Mouse (Mus musculus) G1E (cell line): Measurements from ENCODE around the gene Sapcd1. TPM values are rescaled to one million over a fixed set of nuclear protein-coding genes. Genes with fewer than 3 reads are reported as not detected.

Experiments
- ATAC-seq: 2 replicates; pipeline ENCODE4 v1.8.0; 2016; ENCODE audit warnings: mild to moderate bottlenecking; ENCODE audit not compliant: insufficient number of reproducible peaks, poor library complexity, low FRiP score, severe bottlenecking; ENCODE audit errors: extremely low read depth
- DNase-seq: peaks from one replicate; pipeline ENCODE4 v3.0.0; 2012; ENCODE audit warnings: low spot score
- H3K27me3 ChIP-seq: 2 replicates; pipeline ENCODE4 v1.6.1; 2012; ENCODE audit warnings: mild to moderate bottlenecking, low read length, inconsistent platforms; ENCODE audit not compliant: insufficient read depth
- H3K36me3 ChIP-seq: replicated peaks from 2 replicates; pipeline ENCODE3; 2012; ENCODE audit warnings: mild to moderate bottlenecking, inconsistent platforms
- H3K4me1 ChIP-seq: 2 replicates; pipeline ENCODE4 v1.6.1; 2012; ENCODE audit warnings: low read depth, low read length, inconsistent platforms, mixed read lengths; ENCODE audit not compliant: insufficient read depth
- H3K4me3 ChIP-seq: 2 replicates; pipeline ENCODE4 v1.5.1; 2012; ENCODE audit warnings: low read depth, mild to moderate bottlenecking, inconsistent platforms, low read length, moderate library complexity, mixed read lengths
- H3K9me3 ChIP-seq: replicated peaks from 2 replicates; pipeline ENCODE4 v1.6.1; 2012; ENCODE audit warnings: inconsistent platforms
- CTCF ChIP-seq: IDR thresholded peaks from 2 replicates; pipeline ENCODE4 v1.5.1; 2012; ENCODE audit warnings: low read depth, low read length, inconsistent platforms, mixed read lengths
- GATA1 ChIP-seq: IDR thresholded peaks from 2 replicates; pipeline ENCODE4 v1.6.1; 2012; ENCODE audit warnings: borderline replicate concordance, low read length, inconsistent platforms, mixed read lengths
- GATA2 ChIP-seq: IDR thresholded peaks from 2 replicates; pipeline ENCODE4 v1.6.1; 2012; ENCODE audit warnings: low read depth, low read length, inconsistent platforms, borderline replicate concordance
- POLR2AphosphoS5 ChIP-seq: IDR thresholded peaks from 2 replicates; pipeline ENCODE4 v1.6.1; 2012; ENCODE audit warnings: low read depth, low read length, inconsistent platforms; ENCODE audit not compliant: insufficient replicate concordance
- TAL1 ChIP-seq: conservative IDR thresholded peaks from 2 replicates; pipeline ENCODE4 v1.6.1; 2012; ENCODE audit warnings: low read depth, low read length, inconsistent platforms, mixed read lengths
- polyA plus RNA-seq: library from polyadenylated mRNA; stranded (reverse); fragments of >175 nt; gene quantifications from 2 replicates; pipeline ENCODE4 v1.2.3, GENCODE M21; 2012
- total RNA-seq, 2 experiments: library from RNA; stranded (forward) in 1 of 2; stranded (reverse) in 1 of 2; fragments of 200-1000 nt in 1 of 2; fragments of >200 nt in 1 of 2; fragmentation: Nextera tagmentation in 1 of 2; gene quantifications; 2 replicates each; pipeline ENCODE4 v1.2.3; 2014 to 2017

Sapcd1 gene
- total and polyA plus RNA-seq, 3 experiments, result 35.3 to 156 (median 90.0) TPM

DNA sequence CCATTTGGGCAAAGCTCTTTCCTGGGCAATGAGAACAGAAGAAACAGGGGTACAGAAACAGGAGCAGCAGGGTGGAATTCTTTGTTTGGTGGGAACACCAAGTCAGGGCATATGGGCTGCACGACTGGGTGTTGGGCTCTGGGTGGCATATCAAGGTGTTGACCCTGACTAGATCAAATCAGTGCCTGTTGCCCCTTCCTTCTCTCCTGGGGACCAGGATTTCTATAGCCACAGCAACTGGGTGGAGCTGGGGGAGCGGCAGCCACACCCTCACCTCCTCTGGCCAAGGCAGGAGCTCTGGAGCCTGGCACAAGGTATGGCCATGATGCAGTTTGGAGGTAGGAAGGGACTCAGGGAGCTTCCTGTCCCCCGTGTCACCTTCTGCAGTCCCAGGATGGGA, 9.6 kb downstream of the Sapcd1 start:
- peaks cover 94% of the 10 kb centered on the region for H3K4me1 ChIP-seq
- no peak for TF ChIP-seq TAL1
- TF ChIP-seq POLR2AphosphoS5, result no peak
- TF ChIP-seq GATA1, result no peak
- no peaks in the 10 kb centered on the region; the same call in 1 of the 2 replicates for H3K27me3 ChIP-seq
- H3K9me3 ChIP-seq, result no peaks in the 10 kb centered on the region
- ATAC-seq (no peak), DNase-seq (no peak)
- H3K4me3 ChIP-seq, result no peak overlapping the region
- H3K36me3 ChIP-seq, result peaks cover 70% of the 10 kb centered on the region

DNA sequence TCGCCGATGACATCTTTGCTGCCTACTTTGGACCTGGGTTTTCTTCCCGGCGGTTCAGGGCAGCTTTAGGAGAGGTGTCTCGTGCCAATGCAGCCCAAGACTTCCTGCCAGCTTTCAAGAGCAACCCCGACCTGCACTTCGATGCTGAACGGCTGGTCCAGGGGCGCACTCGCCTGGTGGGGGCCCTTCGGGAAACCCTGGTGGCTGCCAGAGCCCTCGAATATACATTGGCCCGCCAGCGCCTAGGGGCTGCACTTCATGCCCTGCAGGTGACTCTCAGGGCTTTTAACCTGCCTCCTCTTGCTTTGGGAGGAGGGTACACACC, 10.1 kb downstream of the Sapcd1 start:
- DNase-seq (no peak), ATAC-seq (no peak)
- no peaks in the 10 kb centered on the region; the same call in 1 of the 2 replicates for H3K27me3 ChIP-seq
- no peak overlapping the region for H3K4me3 ChIP-seq
- TF ChIP-seq GATA2 (no peak), POLR2AphosphoS5 (0 out of 2 replicates have a peak, but pooled peaks have one; percentile 1)
- peaks cover 72% of the 10 kb centered on the region for H3K36me3 ChIP-seq
- no peaks in the 10 kb centered on the region for H3K9me3 ChIP-seq
- H3K4me1 ChIP-seq, result peaks cover 94% of the 10 kb centered on the region

DNA sequence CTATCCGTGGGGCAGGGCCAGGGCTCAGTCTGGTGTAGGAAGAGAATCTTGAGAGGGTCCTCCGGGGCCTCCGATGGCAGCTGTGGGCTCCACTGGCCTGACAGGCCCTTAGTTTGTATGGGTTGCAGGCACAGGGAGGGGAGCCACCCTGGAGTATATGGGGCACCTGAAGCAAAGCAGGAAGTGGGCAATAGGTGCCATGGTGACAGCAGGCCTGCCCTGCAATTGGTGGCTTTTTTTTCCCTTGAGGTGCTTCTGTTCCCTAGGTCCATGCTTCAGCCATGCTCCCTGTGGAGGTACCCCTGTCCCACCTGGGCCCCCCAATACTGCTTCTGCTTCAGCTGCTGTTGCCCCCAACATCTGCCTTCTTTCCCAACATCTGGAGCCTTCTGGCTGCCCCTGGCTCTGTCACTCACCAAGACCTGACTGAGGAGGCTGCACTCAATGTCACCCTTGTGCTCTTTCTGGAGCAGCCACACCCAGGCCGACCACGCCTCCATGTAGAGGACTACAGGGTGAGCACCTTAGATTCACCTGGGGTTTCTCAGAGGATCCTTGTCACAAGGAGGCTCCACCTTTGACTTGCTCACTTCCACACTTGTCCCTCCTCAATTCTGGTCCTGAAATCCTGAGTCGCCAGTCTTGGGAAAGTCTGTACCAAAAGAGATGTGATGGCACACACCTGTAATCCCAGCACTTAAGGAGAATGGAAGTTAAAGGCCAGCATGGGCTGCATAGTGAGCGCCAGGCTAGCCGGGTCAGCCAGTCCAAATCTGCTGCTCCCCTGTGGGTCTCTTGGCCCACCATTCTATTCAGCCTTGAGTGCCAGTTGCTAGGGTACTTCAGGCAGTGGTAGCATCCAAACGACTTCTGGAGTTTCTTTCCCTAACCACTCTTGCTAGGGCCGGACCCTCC, 10.8 kb downstream of the Sapcd1 start:
- peaks cover 94% of the 10 kb centered on the region for H3K4me1 ChIP-seq
- no peak for ATAC-seq

DNA sequence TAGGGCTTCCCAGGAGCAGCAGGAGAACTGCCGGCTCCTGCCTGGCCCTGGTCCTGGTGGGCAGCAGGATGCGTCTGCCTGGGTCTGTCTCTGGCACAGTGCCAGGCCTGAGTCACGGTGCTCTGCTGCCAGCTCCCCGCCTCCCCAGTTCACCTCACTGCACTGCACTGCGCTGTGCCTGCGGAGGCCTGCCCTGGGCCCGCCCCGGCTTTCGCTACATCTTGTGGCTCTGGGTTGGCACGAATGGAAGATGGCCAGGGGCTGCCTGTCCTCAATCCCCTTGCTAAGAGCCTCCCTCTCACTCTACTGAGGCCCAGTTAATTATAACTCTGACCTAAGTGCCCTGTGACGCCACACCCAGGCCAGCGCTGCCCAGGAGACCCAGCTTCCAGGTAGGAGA, 11.4 kb downstream of the Sapcd1 start, which contains the start of gene Vwa7:
Gene Vwa7, plus strand, starts transcription at position 204 of the 400 bp plus-strand sequence.
- Histone ChIP-seq H3K4me3 (peak within 1 kb of the TSS; percentile 49; the same call in 1 of the 2 replicates), H3K4me1 (peaks cover 94% of the 10 kb centered on the region), H3K27me3 (no peaks in the 10 kb centered on the region; the same call in 1 of the 2 replicates), H3K36me3 (peaks cover 84% of the 10 kb centered on the region), H3K9me3 (no peaks in the 10 kb centered on the region)
- TF ChIP-seq GATA2 (no peak), GATA1 (no peak), CTCF (no peak), POLR2AphosphoS5 (no peak), TAL1 (no peak)
- ATAC-seq (no peak), DNase-seq (peak; percentile 28)

More for the DNA sequence above, 10.8 kb downstream of the Sapcd1 start:
- Histone ChIP-seq H3K27me3 (no peaks in the 10 kb centered on the region; the same call in 1 of the 2 replicates), H3K4me3 (peak overlapping the region; percentile 14; the same call in 1 of the 2 replicates), H3K36me3 (peaks cover 77% of the 10 kb centered on the region), H3K9me3 (no peaks in the 10 kb centered on the region)
- no peak for DNase-seq
- TF ChIP-seq TAL1 (no peak), GATA1 (no peak), GATA2 (no peak), CTCF (no peak), POLR2AphosphoS5 (peak; percentile 20; the same call in 1 of the 2 replicates)

DNA sequence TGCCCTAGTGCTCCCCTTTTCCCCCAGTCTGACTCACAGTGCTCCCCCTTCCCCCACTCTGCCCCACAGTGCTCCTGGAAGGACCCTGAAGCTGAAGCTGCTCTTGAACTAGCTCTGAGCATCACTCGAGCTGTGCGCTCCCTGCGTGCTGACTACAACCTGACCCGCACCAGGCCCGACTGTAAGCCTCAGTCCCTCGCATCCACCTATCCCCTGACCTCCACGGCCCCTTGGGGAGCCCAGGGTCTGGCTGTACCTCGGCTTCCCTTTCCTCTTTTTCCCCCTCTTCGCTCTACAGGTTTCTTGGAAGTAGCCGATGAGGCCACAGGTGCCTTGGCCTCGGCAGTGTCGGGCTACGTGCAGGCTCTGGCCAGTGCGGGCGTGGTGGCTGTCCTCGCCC, 12.5 kb downstream of the Sapcd1 start:
- H3K36me3 ChIP-seq, result peaks cover 94% of the 10 kb centered on the region
- H3K4me3 ChIP-seq, result peak overlapping the region; percentile 49; the same call in 1 of the 2 replicates
- H3K9me3 ChIP-seq, result no peaks in the 10 kb centered on the region
- no peaks in the 10 kb centered on the region; the same call in 1 of the 2 replicates for H3K27me3 ChIP-seq
- peaks cover 94% of the 10 kb centered on the region for H3K4me1 ChIP-seq
- TF ChIP-seq GATA1, result no peak
- TF ChIP-seq CTCF, result no peak
- no peak for TF ChIP-seq GATA2
- no peak for TF ChIP-seq POLR2AphosphoS5
- no peak for TF ChIP-seq TAL1
- ATAC-seq (no peak), DNase-seq (no peak)

DNA sequence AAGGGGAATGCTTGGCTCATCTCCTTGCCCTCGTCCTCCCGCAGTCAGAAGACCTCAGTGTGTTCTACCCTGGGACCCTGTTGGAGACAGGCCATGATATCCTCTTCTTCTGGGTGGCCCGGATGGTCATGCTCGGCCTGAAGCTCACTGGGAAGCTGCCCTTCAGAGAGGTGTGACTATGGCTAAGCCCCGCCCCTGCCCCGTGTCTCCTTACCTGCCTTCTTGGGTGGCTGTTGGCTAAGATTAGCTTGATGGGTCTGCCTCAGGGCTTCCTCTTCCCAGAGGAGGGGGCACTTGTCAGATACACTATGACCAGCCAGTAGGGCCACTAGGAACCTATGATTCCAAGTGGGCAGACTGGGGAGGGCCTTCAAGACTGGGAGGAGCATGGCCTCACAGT, 14.6 kb downstream of the Sapcd1 start:
- Histone ChIP-seq H3K4me1 (peaks cover 89% of the 10 kb centered on the region), H3K9me3 (no peaks in the 10 kb centered on the region), H3K27me3 (no peaks in the 10 kb centered on the region; the same call in 1 of the 2 replicates), H3K36me3 (peaks cover 98% of the 10 kb centered on the region), H3K4me3 (no peak overlapping the region)
- DNase-seq (no peak), ATAC-seq (no peak)
- no peak for TF ChIP-seq CTCF
- no peak for TF ChIP-seq TAL1
- TF ChIP-seq POLR2AphosphoS5, result no peak
- TF ChIP-seq GATA1, result no peak
- TF ChIP-seq GATA2, result no peak
